Mouse (Mus musculus) MEL (cell line): Measurements from ENCODE around the gene Piga. TPM values are rescaled to one million over a fixed set of nuclear protein-coding genes. Genes with fewer than 3 reads are reported as not detected.

Experiments used
- DNase-seq: peaks from one replicate; pipeline ENCODE4 v3.0.0; 2011; ENCODE audit warnings: low read depth, low spot score
- H3K27ac ChIP-seq: 2 replicates; pipeline ENCODE4 v1.5.1; 2012; ENCODE audit warnings: low read depth, mild to moderate bottlenecking, control low read depth, low read length, moderate library complexity; ENCODE audit not compliant: control insufficient read depth
- H3K27me3 ChIP-seq, 2 experiments: fragments of 150-350 bp in 1 of 2; sonication (generic) in 1 of 2; 2 replicates each; pipeline ENCODE4 v1.6.1; 2012; ENCODE audit warnings: low read length in 2 of 2, mild to moderate bottlenecking in 2 of 2, improper control_type of control experiment in 1 of 2, moderate library complexity in 1 of 2; ENCODE audit not compliant: insufficient read depth in 2 of 2, control insufficient read depth in 1 of 2
- H3K36me3 ChIP-seq, 2 experiments: 2 replicates each; pipeline ENCODE4 v1.6.1; 2012 to 2014; ENCODE audit warnings: low read length in 2 of 2, improper control_type of control experiment in 1 of 2, inconsistent platforms in 1 of 2, mild to moderate bottlenecking in 1 of 2; ENCODE audit not compliant: insufficient read depth in 2 of 2, control insufficient read depth in 1 of 2
- H3K4me1 ChIP-seq, 2 experiments: fragments of 150-350 bp in 1 of 2; sonication (generic) in 1 of 2; 2 replicates each; pipeline ENCODE4 v1.6.1; 2012; ENCODE audit warnings: low read length in 2 of 2, improper control_type of control experiment in 1 of 2, mild to moderate bottlenecking in 1 of 2; ENCODE audit not compliant: insufficient read depth in 2 of 2, control insufficient read depth in 1 of 2
- H3K4me3 ChIP-seq, 2 experiments: fragments of 150-350 bp in 1 of 2; sonication (generic) in 1 of 2; 2 replicates each; pipeline ENCODE4 v1.5.1; 2012; ENCODE audit warnings: low read depth in 2 of 2, low read length in 2 of 2, mild to moderate bottlenecking in 2 of 2, moderate library complexity in 2 of 2, control low read depth in 1 of 2, improper control_type of control experiment in 1 of 2; ENCODE audit not compliant: control insufficient read depth in 1 of 2, insufficient read depth in 1 of 2
- H3K79me2 ChIP-seq: 2 replicates; pipeline ENCODE4 v1.6.1; 2012; ENCODE audit warnings: mild to moderate bottlenecking, low read length, moderate library complexity; ENCODE audit not compliant: control insufficient read depth, poor library complexity, insufficient read depth
- H3K9ac ChIP-seq: 2 replicates; pipeline ENCODE4 v1.6.1; 2012; ENCODE audit warnings: low read depth, mild to moderate bottlenecking, control low read depth, low read length, moderate library complexity; ENCODE audit not compliant: control insufficient read depth, poor library complexity, severe bottlenecking
- H3K9me3 ChIP-seq: fragments of 150-350 bp; sonication (generic); replicated peaks from 2 replicates; pipeline ENCODE4 v1.6.1; 2012; ENCODE audit warnings: mild to moderate bottlenecking, low read length, improper control_type of control experiment, moderate library complexity; ENCODE audit not compliant: insufficient read depth
- BHLHE40 ChIP-seq: IDR thresholded peaks from 2 replicates; pipeline ENCODE4 v1.6.1; 2012; ENCODE audit warnings: low read depth, mild to moderate bottlenecking, inconsistent platforms, low read length, improper control_type of control experiment, borderline replicate concordance
- CTCF ChIP-seq, 3 experiments: IDR thresholded peaks in 2 of 3; conservative IDR thresholded peaks in 1 of 3; 2 replicates each; pipeline ENCODE4 v1.5.1; 2011 to 2012; ENCODE audit warnings: low read length in 3 of 3, low read depth in 2 of 3, mild to moderate bottlenecking in 2 of 3, improper control_type of control experiment in 1 of 3, inconsistent platforms in 1 of 3, mixed read lengths in 1 of 3, moderate library complexity in 1 of 3; ENCODE audit not compliant: control insufficient read depth in 1 of 3, insufficient read depth in 1 of 3, poor library complexity in 1 of 3, severe bottlenecking in 1 of 3
- EP300 ChIP-seq, 2 experiments: IDR thresholded peaks; 2 replicates each; pipeline ENCODE4 v1.6.1; 2011; ENCODE audit warnings: improper control_type of control experiment in 2 of 2, low read length in 2 of 2, low read depth in 1 of 2, mild to moderate bottlenecking in 1 of 2
- GABPA ChIP-seq: IDR thresholded peaks from 2 replicates; pipeline ENCODE4 v1.6.1; 2012; ENCODE audit warnings: low read depth, mild to moderate bottlenecking, inconsistent platforms, low read length, improper control_type of control experiment, moderate library complexity
- GATA1 ChIP-seq: IDR thresholded peaks from 2 replicates; pipeline ENCODE4 v1.6.1; 2011; ENCODE audit warnings: low read depth, low read length, improper control_type of control experiment
- KAT2A ChIP-seq: conservative IDR thresholded peaks from 2 replicates; pipeline ENCODE4 v1.6.1; 2012; ENCODE audit warnings: low read depth, low read length, improper control_type of control experiment, inconsistent platforms
- MAX ChIP-seq: IDR thresholded peaks from 2 replicates; pipeline ENCODE4 v1.6.1; 2011; ENCODE audit warnings: low read length, improper control_type of control experiment
- MAZ ChIP-seq: IDR thresholded peaks from 2 replicates; pipeline ENCODE4 v1.6.1; 2012; ENCODE audit warnings: low read depth, mild to moderate bottlenecking, inconsistent platforms, low read length, improper control_type of control experiment
- MEF2A ChIP-seq: IDR thresholded peaks from 2 replicates; pipeline ENCODE4 v1.6.1; 2014; ENCODE audit warnings: low read depth, mild to moderate bottlenecking, inconsistent platforms, low read length, improper control_type of control experiment; ENCODE audit not compliant: poor library complexity, insufficient replicate concordance, severe bottlenecking; ENCODE audit errors: extremely low read depth
- MXI1 ChIP-seq: IDR thresholded peaks from 2 replicates; pipeline ENCODE4 v1.6.1; 2011; ENCODE audit warnings: mild to moderate bottlenecking, low read depth, low read length, improper control_type of control experiment
- MYB ChIP-seq: IDR thresholded peaks from 2 replicates; pipeline ENCODE4 v1.6.1; 2011; ENCODE audit warnings: mild to moderate bottlenecking, low read depth, low read length, improper control_type of control experiment
- MYC ChIP-seq: IDR thresholded peaks from 2 replicates; pipeline ENCODE4 v1.6.1; 2011; ENCODE audit warnings: low read depth, mild to moderate bottlenecking, low read length, improper control_type of control experiment, moderate library complexity
- POLR2A ChIP-seq, 2 experiments: IDR thresholded peaks; 2 replicates each; pipeline ENCODE4 v1.6.1; 2011 to 2012; ENCODE audit warnings: low read length in 2 of 2, mild to moderate bottlenecking in 2 of 2, control low read depth in 1 of 2, improper control_type of control experiment in 1 of 2, low read depth in 1 of 2, moderate library complexity in 1 of 2; ENCODE audit not compliant: control insufficient read depth in 1 of 2, insufficient read depth in 1 of 2, poor library complexity in 1 of 2
- POLR2AphosphoS5 ChIP-seq: IDR thresholded peaks from 2 replicates; pipeline ENCODE4 v1.6.1; 2012; ENCODE audit warnings: low read depth, borderline replicate concordance, mild to moderate bottlenecking, inconsistent platforms, low read length, moderate library complexity, mixed read lengths
- RAD21 ChIP-seq: IDR thresholded peaks from 2 replicates; pipeline ENCODE4 v1.6.1; 2011; ENCODE audit warnings: mild to moderate bottlenecking, low read depth, low read length, improper control_type of control experiment
- SIN3A ChIP-seq: IDR thresholded peaks from 2 replicates; pipeline ENCODE4 v1.6.1; 2012; ENCODE audit warnings: low read length, improper control_type of control experiment, inconsistent platforms
- SMC3 ChIP-seq: IDR thresholded peaks from 2 replicates; pipeline ENCODE4 v1.6.1; 2011; ENCODE audit warnings: low read depth, low read length, improper control_type of control experiment
- TAL1 ChIP-seq: IDR thresholded peaks from 2 replicates; pipeline ENCODE4 v1.6.1; 2012; ENCODE audit warnings: mild to moderate bottlenecking, inconsistent platforms, low read length, moderate library complexity, mixed read lengths
- TCF12 ChIP-seq: IDR thresholded peaks from 2 replicates; pipeline ENCODE4 v1.6.1; 2014; ENCODE audit warnings: low read depth, mild to moderate bottlenecking, inconsistent platforms, low read length, improper control_type of control experiment, moderate library complexity
- USF1 ChIP-seq: IDR thresholded peaks from 2 replicates; pipeline ENCODE4 v1.6.1; 2014; ENCODE audit warnings: low read depth, mild to moderate bottlenecking, inconsistent platforms, low read length, improper control_type of control experiment, moderate library complexity
- USF2 ChIP-seq, 2 experiments: IDR thresholded peaks; 2 replicates each; pipeline ENCODE4 v1.6.1; 2011 to 2012; ENCODE audit warnings: improper control_type of control experiment in 2 of 2, low read length in 2 of 2, borderline replicate concordance in 1 of 2, inconsistent platforms in 1 of 2, low read depth in 1 of 2, mild to moderate bottlenecking in 1 of 2; ENCODE audit not compliant: insufficient read depth in 1 of 2
- ZC3H11A ChIP-seq: IDR thresholded peaks from 2 replicates; pipeline ENCODE4 v1.6.1; 2012; ENCODE audit warnings: low read depth, mild to moderate bottlenecking, inconsistent platforms, low read length, improper control_type of control experiment
- ZMIZ1 ChIP-seq: IDR thresholded peaks from 2 replicates; pipeline ENCODE4 v1.6.1; 2012; ENCODE audit warnings: low read depth, mild to moderate bottlenecking, inconsistent platforms, low read length, improper control_type of control experiment, moderate library complexity
- ZNF384 ChIP-seq: IDR thresholded peaks from 2 replicates; pipeline ENCODE4 v1.6.1; 2012; ENCODE audit warnings: low read depth, mild to moderate bottlenecking, inconsistent platforms, low read length, improper control_type of control experiment
- polyA plus RNA-seq, 2 experiments: library from polyadenylated mRNA; stranded (reverse) in 1 of 2; unstranded in 1 of 2; fragments of >175 nt in 1 of 2; fragments of >200 nt in 1 of 2; gene quantifications; 2 replicates each; pipeline versions ENCODE4 v1.2.1 to v1.2.4; 2012; ENCODE audit warnings: low replicate concordance in 2 of 2, low read depth in 1 of 2; ENCODE audit not compliant: insufficient read length in 2 of 2, insufficient read depth in 1 of 2, missing spikeins in 1 of 2
- total RNA-seq: library from RNA; depleted of rRNA; stranded (reverse); fragments of 300-350 nt; gene quantifications from 2 replicates; pipeline ENCODE4 v1.2.3, GENCODE M21; 2012

Gene Piga
- total and polyA plus RNA-seq, 3 experiments, result 21.5 to 41.2 (median 30.0) TPM

- no peak overlapping the region for H3K9ac ChIP-seq
- H3K4me3 ChIP-seq, result no peak overlapping the region
- H3K9me3 ChIP-seq, result no peaks in the 10 kb centered on the region
- H3K79me2 ChIP-seq, result no peaks in the 10 kb centered on the region
- no peaks in the 10 kb centered on the region for H3K27me3 ChIP-seq
- H3K27ac ChIP-seq, result no peak overlapping the region
- no peak for DNase-seq
- peaks cover 6 to 7% of the 10 kb centered on the region in 2 experiments for H3K4me1 ChIP-seq
- H3K36me3 ChIP-seq, result peaks cover 0 to 10% of the 10 kb centered on the region in 2 experiments; a peak in 3 of 4 replicates
- TF ChIP-seq SIN3A, result no peak
- TF ChIP-seq ZC3H11A, result no peak
- TF ChIP-seq SMC3, result no peak
- TF ChIP-seq GABPA, result no peak
- TF ChIP-seq MAX, result no peak
- no peak for TF ChIP-seq MEF2A
- no peak for TF ChIP-seq BHLHE40
- no peak for TF ChIP-seq MXI1
- no peak for TF ChIP-seq EP300 (IDR thresholded peaks at IDR 0.05; ENCODE audit: low read depth in 1 of 2, low read length in 2 of 2)
- no peak for TF ChIP-seq MYC
- TF ChIP-seq RAD21, result no peak
- no peak for TF ChIP-seq TAL1
- TF ChIP-seq ZNF384, result no peak
- TF ChIP-seq USF2 (IDR thresholded peaks at IDR 0.05; ENCODE audit: borderline replicate concordance in 1 of 2, insufficient read depth in 1 of 2, low read depth in 1 of 2, low read length in 2 of 2), result no peak
Measured at GRCm38 (mm10) chrX:164439462-164439861, 19.9 kb downstream of the Piga start.

GRCm38 (mm10) chrX:164440140-164440539, 20.6 kb downstream of the Piga start:
- Histone ChIP-seq H3K27ac (no peak overlapping the region), H3K4me1 (peaks cover 11% of the 10 kb centered on the region in 2 experiments), H3K27me3 (no peaks in the 10 kb centered on the region), H3K9ac (no peak overlapping the region), H3K79me2 (no peaks in the 10 kb centered on the region), H3K36me3 (peaks cover 0 to 17% of the 10 kb centered on the region in 2 experiments; a peak in 2 of 4 replicates), H3K9me3 (no peaks in the 10 kb centered on the region), H3K4me3 (no peak overlapping the region)
- TF ChIP-seq POLR2A (IDR thresholded peaks at IDR 0.05; ENCODE audit: control insufficient read depth in 1 of 2, insufficient read depth in 1 of 2, low read depth in 1 of 2, low read length in 2 of 2, poor library complexity in 1 of 2) (no peak), ZMIZ1 (no peak), POLR2AphosphoS5 (no peak), GATA1 (no peak), USF1 (no peak), CTCF (IDR thresholded peaks at IDR 0.05 in 2 of 3, conservative IDR thresholded peaks at IDR 0.05 in 1 of 3; ENCODE audit: control insufficient read depth in 1 of 3, insufficient read depth in 1 of 3, low read depth in 2 of 3, low read length in 3 of 3, poor library complexity in 1 of 3, severe bottlenecking in 1 of 3) (no peak), KAT2A (no peak), USF2 (IDR thresholded peaks at IDR 0.05; ENCODE audit: borderline replicate concordance in 1 of 2, insufficient read depth in 1 of 2, low read depth in 1 of 2, low read length in 2 of 2) (no peak), MAZ (no peak), TCF12 (no peak), RAD21 (no peak), MYB (no peak), GABPA (no peak), ZNF384 (no peak), BHLHE40 (no peak)
- DNase-seq, result no peak
